Mouse (Mus musculus) neutrophil, adult 59 days (primary cell): ENCODE measurements around the gene Rcc2. TPM values are rescaled to one million over a fixed set of nuclear protein-coding genes. Genes with fewer than 3 reads are reported as not detected.

ENCODE experiments used
- total RNA-seq, 2 experiments: library from RNA; stranded (reverse); gene quantifications; 1 replicate in 1 of 2; 2 replicates in 1 of 2; pipeline ENCODE4 v1.2.4; 2023

Rcc2 gene
- 10 to 100 TPM; 70.5 to 73.6 TPM for total RNA-seq

DNA sequence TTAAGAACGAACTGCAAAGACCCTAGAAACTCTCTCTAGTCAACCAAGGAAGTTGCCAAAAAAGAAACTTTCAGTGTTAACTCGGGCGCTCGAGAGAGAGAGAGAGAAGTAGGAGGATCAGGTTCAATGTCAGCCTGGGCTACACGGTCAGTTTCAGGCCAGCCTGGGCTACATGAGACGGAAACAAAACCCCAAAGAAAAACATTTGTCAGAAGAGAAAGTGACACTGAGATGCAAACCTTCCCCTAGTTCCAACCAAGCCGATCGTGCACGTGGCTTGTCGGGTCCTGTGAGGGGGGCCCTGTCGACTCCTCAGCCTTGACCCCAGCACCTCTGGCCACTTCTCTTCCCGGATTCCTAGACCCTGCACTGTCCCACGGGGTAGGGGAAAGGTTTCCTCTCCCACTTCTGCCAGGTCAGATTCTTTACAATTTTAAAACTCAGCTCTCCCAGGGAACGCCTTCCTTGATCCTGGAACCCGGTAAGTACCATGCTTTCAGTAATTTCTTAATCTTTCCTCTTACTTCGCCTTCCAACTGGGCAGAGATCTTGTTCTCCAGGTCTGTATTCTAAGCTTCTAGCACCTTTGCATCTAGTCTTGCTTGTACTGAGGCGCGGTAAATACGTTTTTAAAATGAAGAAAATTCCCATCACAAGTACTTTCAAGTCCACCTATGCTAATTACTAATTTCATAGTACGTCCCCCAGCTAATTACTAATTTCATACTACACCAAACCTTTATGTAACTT, at the start of gene Rcc2:
Gene Rcc2, plus strand, starts transcription at position 273 of the 750 bp plus-strand sequence.

DNA sequence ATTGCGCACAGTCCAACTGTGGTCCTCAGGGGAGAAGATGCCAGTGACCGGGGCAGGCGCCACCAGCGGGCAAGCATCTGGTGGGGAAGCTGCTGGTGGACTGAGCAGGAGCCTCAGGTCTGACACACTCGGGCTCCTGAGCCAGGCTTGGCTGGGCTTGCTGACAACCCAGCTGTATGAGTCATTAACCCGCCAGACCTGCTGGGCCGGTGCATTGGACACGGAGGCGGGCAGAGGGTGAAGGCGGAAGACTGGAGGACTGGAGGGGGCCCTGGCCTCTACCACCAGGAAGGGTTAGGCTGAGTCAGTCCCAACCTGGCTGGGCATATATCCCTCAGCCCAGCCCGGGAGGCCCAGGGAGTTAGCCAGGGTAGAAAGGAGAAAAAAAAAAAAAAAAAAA, 34.6 kb upstream of the Rcc2 start, which contains the start of gene Arhgef10l:
Gene Arhgef10l, minus strand, starts transcription at position 253 of the 400 bp plus-strand sequence.

DNA sequence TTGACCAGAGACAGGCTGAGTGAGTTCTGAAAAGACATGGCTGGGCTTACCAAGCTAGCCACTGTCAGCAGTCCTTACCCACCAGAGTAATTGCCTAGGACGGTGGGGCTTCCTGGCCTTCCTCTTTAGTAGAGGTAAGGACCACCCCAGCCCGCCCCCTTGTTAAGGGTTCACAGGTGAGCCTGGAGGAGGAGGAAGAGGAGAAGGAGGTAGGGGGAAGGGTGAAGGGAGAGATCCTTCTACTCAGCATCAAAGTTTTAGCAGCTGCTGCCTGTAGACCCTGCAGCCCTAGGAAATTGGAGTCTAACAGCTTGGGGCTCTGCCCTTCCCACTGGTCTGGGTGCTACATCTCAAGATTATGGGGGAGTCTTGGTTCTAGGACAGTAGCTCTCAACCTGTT, 42.2 kb downstream of the Rcc2 start, which contains the start of gene Padi6:
Gene Padi6, minus strand, starts transcription at position 101 of the 400 bp plus-strand sequence.

Other genes starting within 250 kb of the Rcc2 start
- gene Arhgef10l, start 34.5 kb upstream of the Rcc2 start, total RNA-seq: 10 to 100 TPM; 42.1 to 54.6 TPM
- under 1 TPM in 1 of 2 experiments, not detected in 1; 0.20 TPM for gene Padi6, start 42.1 kb downstream of the Rcc2 start, total RNA-seq
- 100 to 1,000 TPM; 443 to 544 TPM for gene Padi4, start 73.7 kb downstream of the Rcc2 start, total RNA-seq
- under 1 TPM; 0.24 to 0.60 TPM for gene Padi3, start 110.1 kb downstream of the Rcc2 start, total RNA-seq
- gene Padi1, start 145.2 kb downstream of the Rcc2 start, total RNA-seq: not detected
- gene Padi2, start 205.8 kb downstream of the Rcc2 start, total RNA-seq: 10 to 100 TPM; 33.8 to 42.6 TPM